Mouse (Mus musculus) liver, adult 2 months (tissue): ENCODE results near the gene Dync2li1.

Experiments used
- CTCF ChIP-seq: fragments of 200-500 bp; IDR thresholded peaks from 2 replicates; pipeline ENCODE4 v1.5.1; 2011; ENCODE audit warnings: low read depth, low read length, control low read depth
- POLR2A ChIP-seq: fragments of 200-500 bp; IDR thresholded peaks from 2 replicates; pipeline ENCODE4 v1.6.1; 2011; ENCODE audit warnings: low read length, control low read depth; ENCODE audit not compliant: insufficient read depth; ENCODE audit errors: extremely low read depth

DNA sequence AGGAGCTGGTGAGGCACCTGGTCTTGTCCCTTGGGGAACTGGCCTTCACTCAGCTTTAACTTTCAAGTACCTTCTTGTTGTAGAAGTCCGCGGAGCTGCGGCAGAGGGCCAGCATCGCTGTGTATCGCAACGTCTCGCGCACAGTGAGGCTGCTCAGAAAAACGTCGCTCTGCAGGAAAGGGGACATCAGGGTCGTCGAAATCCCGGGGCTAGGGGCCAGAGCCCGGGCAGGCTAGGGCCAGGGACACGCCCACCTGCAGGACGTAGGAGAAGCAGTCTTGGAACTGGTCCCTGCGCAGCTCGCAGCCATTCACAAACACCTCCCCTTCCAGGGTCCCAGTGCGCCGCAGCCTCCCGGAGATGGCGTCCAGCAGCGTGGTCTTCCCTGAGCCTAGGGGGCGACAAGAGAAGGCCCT lies 49.7 kb downstream of the Dync2li1 start, which contains the start of gene Abcg8:
- TF ChIP-seq CTCF, result no peak
- no peak for TF ChIP-seq POLR2A
